In genomic region chr5:21378397-21378796, GRCm38 (mm10) we compare ENCODE assay signal across 30 mouse cellular contexts. TPM values are rescaled to one million over a fixed set of nuclear protein-coding genes. Genes with fewer than 3 reads are reported as not detected.
DNase-seq lines count a peak whose midpoint lies in the region; ATAC-seq and TF ChIP-seq lines count a peak whose summit lies in the region.
"Had no signal": no experiment of that assay in that cellular context is flagged by ENCODE, and none has a peak within 500 bp of the region (broad histone marks: within the 10 kb centered on the region; RNA-seq: fewer than 3 reads in every experiment).

No protein-coding gene starts in this region.

- no peak overlapping the region for H3K27ac ChIP-seq in stomach, postnatal 0 days (replicated peaks)
- no peak overlapping the region for H3K27ac ChIP-seq in hindbrain, embryonic 16.5 days (ENCODE audit: low read depth, low read length)
- H3K27ac ChIP-seq: embryonic facial prominence, embryonic 10.5 days; embryonic facial prominence, embryonic 13.5 days; forebrain, embryonic 12.5 days; forebrain, embryonic 15.5 days; heart, embryonic 15.5 days; hindbrain, embryonic 10.5 days; hindbrain, embryonic 13.5 days had no signal

- peak; percentile 68 for DNase-seq in A20 (ENCODE audit: low read depth, low spot score)
- peak; percentile 57 for DNase-seq in induced T-regulatory cell, adult 2 months (ENCODE audit: low read depth)
- DNase-seq in cerebellum, adult 9-11 months: no peak
- DNase-seq in stomach, postnatal 0 days (ENCODE audit: low spot score): no peak
- DNase-seq: adrenal gland, adult 2 months; adrenal gland, postnatal 14 days; B cell, adult 2 months; cerebellum, adult 11 months; cerebellum, adult 2 months; cerebellum, postnatal 10 days; cerebellum, postnatal 36 days; embryo, embryonic 11 days; gastrocnemius, postnatal 36 days; heart, postnatal 10 days; heart, postnatal 36 days; kidney, adult 18-20 months had no signal

- no peak overlapping the region for H3K4me3 ChIP-seq in stomach, postnatal 0 days (ENCODE audit: low read depth, low read length)
- no peak overlapping the region for H3K4me3 ChIP-seq in hindbrain, embryonic 16.5 days (ENCODE audit: low read length)
- H3K4me3 ChIP-seq: embryonic facial prominence, embryonic 10.5 days; embryonic facial prominence, embryonic 13.5 days; erythroblast, embryonic 14.5 days; forebrain, embryonic 12.5 days; forebrain, embryonic 15.5 days; heart, embryonic 12.5 days; heart, embryonic 15.5 days; hindbrain, embryonic 10.5 days; hindbrain, embryonic 13.5 days had no signal

- no peaks in the 10 kb centered on the region for H3K9me3 ChIP-seq in stomach, postnatal 0 days (ENCODE audit: control insufficient read depth, low read length)
- H3K9me3 ChIP-seq in hindbrain, embryonic 16.5 days (ENCODE audit: control insufficient read depth, low read length): no peaks in the 10 kb centered on the region
- H3K9me3 ChIP-seq: embryonic facial prominence, embryonic 10.5 days; embryonic facial prominence, embryonic 13.5 days; forebrain, embryonic 12.5 days; forebrain, embryonic 15.5 days; G1E; heart, embryonic 12.5 days; heart, embryonic 15.5 days; hindbrain, embryonic 10.5 days; hindbrain, embryonic 13.5 days had no signal

- H3K9ac ChIP-seq in stomach, postnatal 0 days (ENCODE audit: low read length): no peak overlapping the region
- no peak overlapping the region for H3K9ac ChIP-seq in hindbrain, embryonic 16.5 days (ENCODE audit: low read depth, low read length)
- H3K9ac ChIP-seq: embryonic facial prominence, embryonic 13.5 days; forebrain, embryonic 12.5 days; forebrain, embryonic 15.5 days; heart, embryonic 12.5 days; heart, embryonic 15.5 days; hindbrain, embryonic 13.5 days had no signal

- no peaks in the 10 kb centered on the region for H3K36me3 ChIP-seq in stomach, postnatal 0 days (ENCODE audit: control insufficient read depth, insufficient read depth, low read length)
- H3K36me3 ChIP-seq in hindbrain, embryonic 16.5 days (ENCODE audit: control insufficient read depth, insufficient read depth, low read length): no peaks in the 10 kb centered on the region
- H3K36me3 ChIP-seq: embryonic facial prominence, embryonic 10.5 days; embryonic facial prominence, embryonic 13.5 days; forebrain, embryonic 12.5 days; forebrain, embryonic 15.5 days; G1E; heart, embryonic 12.5 days; heart, embryonic 15.5 days; hindbrain, embryonic 10.5 days; hindbrain, embryonic 13.5 days had no signal

- no peak overlapping the region for H3K4me2 ChIP-seq in stomach, postnatal 0 days (replicated peaks; ENCODE audit: low read depth)
- no peak overlapping the region for H3K4me2 ChIP-seq in hindbrain, embryonic 16.5 days (ENCODE audit: low read length)
- H3K4me2 ChIP-seq: embryonic facial prominence, embryonic 13.5 days; forebrain, embryonic 12.5 days; forebrain, embryonic 15.5 days; heart, embryonic 12.5 days; heart, embryonic 15.5 days; hindbrain, embryonic 13.5 days had no signal

- no peaks in the 10 kb centered on the region for H3K27me3 ChIP-seq in stomach, postnatal 0 days (ENCODE audit: control insufficient read depth, insufficient read depth, low read length)
- H3K27me3 ChIP-seq in hindbrain, embryonic 16.5 days (replicated peaks; ENCODE audit: control insufficient read depth, insufficient read depth, low read length): no peaks in the 10 kb centered on the region
- H3K27me3 ChIP-seq: forebrain, embryonic 12.5 days; forebrain, embryonic 15.5 days; heart, embryonic 12.5 days; heart, embryonic 15.5 days had no signal

- H3K4me1 ChIP-seq in stomach, postnatal 0 days (replicated peaks; ENCODE audit: control insufficient read depth, insufficient read depth): no peaks in the 10 kb centered on the region
- no peaks in the 10 kb centered on the region for H3K4me1 ChIP-seq in hindbrain, embryonic 16.5 days (ENCODE audit: control insufficient read depth, insufficient read depth, low read depth, low read length)
- H3K4me1 ChIP-seq: embryonic facial prominence, embryonic 13.5 days; forebrain, embryonic 12.5 days; forebrain, embryonic 15.5 days; hindbrain, embryonic 13.5 days had no signal

- 32% methylated on average over 2 of the region's 2 CpGs for WGBS in stomach, postnatal 0 days
- WGBS in hindbrain, embryonic 16.5 days: 84% methylated on average over 2 of the region's 2 CpGs

- ATAC-seq in CD4-positive, CD25-positive, alpha-beta regulatory T cell, adult 4 months: peak; percentile 80
- ATAC-seq in stomach, postnatal 0 days (ENCODE audit: low FRiP score, low TSS enrichment): no peak
- ATAC-seq in hindbrain, embryonic 16.5 days: no peak
- ATAC-seq: forebrain, embryonic 15.5 days; intestine, embryonic 16.5 days; Patski had no signal

- no peak for TF ChIP-seq EP300 in stomach, postnatal 0 days (optimal IDR thresholded peaks at IDR 0.05)

- TF ChIP-seq CTCF in stomach, postnatal 0 days (IDR thresholded peaks at IDR 0.05; ENCODE audit: low read depth): no peak

RNA-seq across cellular contexts. Expression of gene Fgl2, which starts 6.0 kb away (rescaled TPM):
- polyA plus RNA-seq in CD4-positive, CD25-positive, alpha-beta regulatory T cell, adult 4 months (2017; shearing (Covaris generic)): 10 to 100 TPM; 20.6 to 22.3 TPM
- polyA plus RNA-seq in stomach, postnatal 0 days (2015; fragmentation: Nextera tagmentation; extraction: Ambion mirVana): 10.3 and 14.4 TPM in 2 replicates
- polyA plus RNA-seq in hindbrain, embryonic 16.5 days (2015; fragmentation: Nextera tagmentation; extraction: Ambion mirVana): 3.1 and 4.9 TPM in 2 replicates
- polyA plus RNA-seq: erythroblast, embryonic 14.5 days; Patski had no signal

RNA-seq across cellular contexts. Expression of gene Ccdc146, which starts 46.1 kb away (rescaled TPM):
- under 1 TPM; 0.29 to 0.74 TPM for polyA plus RNA-seq in CD4-positive, CD25-positive, alpha-beta regulatory T cell, adult 4 months (2017; shearing (Covaris generic))
- polyA plus RNA-seq in stomach, postnatal 0 days (2015; fragmentation: Nextera tagmentation; extraction: Ambion mirVana): 0.22 and 0.24 TPM in 2 replicates
- 0.75 and 0.76 TPM in 2 replicates for polyA plus RNA-seq in hindbrain, embryonic 16.5 days (2015; fragmentation: Nextera tagmentation; extraction: Ambion mirVana)
- polyA plus RNA-seq: embryonic facial prominence, embryonic 10.5 days; embryonic facial prominence, embryonic 13.5 days; erythroblast, embryonic 14.5 days; G1E had no signal

RNA-seq across cellular contexts. Expression of gene Fam185a, which starts 46.4 kb away (rescaled TPM):
- polyA plus RNA-seq in CD4-positive, CD25-positive, alpha-beta regulatory T cell, adult 4 months (2017; shearing (Covaris generic)): 1 to 10 TPM; 2.2 to 2.7 TPM
- 3.5 and 3.8 TPM in 2 replicates for polyA plus RNA-seq in stomach, postnatal 0 days (2015; fragmentation: Nextera tagmentation; extraction: Ambion mirVana)
- polyA plus RNA-seq in hindbrain, embryonic 16.5 days (2015; fragmentation: Nextera tagmentation; extraction: Ambion mirVana): 9.0 and 10.3 TPM in 2 replicates
- polyA plus RNA-seq: erythroblast, embryonic 14.5 days had no signal

Comparison
In these comparisons a context has a peak if more than half of its experiments do, and no peak if none do; other contexts are left out.
1. DNase-seq: peak in A20 (single experiment) and induced T-regulatory cell, adult 2 months (single experiment); none in cerebellum, adult 9-11 months (single experiment) and stomach, postnatal 0 days (single experiment).